Mouse (Mus musculus) forebrain, embryonic 13.5 days (tissue): Measurements from ENCODE around the gene Thada. TPM values are rescaled to one million over a fixed set of nuclear protein-coding genes. Genes with fewer than 3 reads are reported as not detected.

Experiments used
- ATAC-seq: fragments of 200-750 bp; cut with Nextera tagmentation; 2 replicates; pipeline ENCODE4 v1.8.0; 2017
- H3K27ac ChIP-seq: fragments of 300-500 bp; sonication (generic); 2 replicates; pipeline ENCODE4 v1.5.1; 2015; ENCODE audit warnings: inconsistent platforms, mild to moderate bottlenecking, moderate library complexity
- H3K27me3 ChIP-seq: fragments of 300-500 bp; sonication (generic); 2 replicates; pipeline ENCODE4 v1.6.1; 2015; ENCODE audit warnings: mild to moderate bottlenecking, inconsistent platforms
- H3K36me3 ChIP-seq: fragments of 300-500 bp; sonication (generic); 2 replicates; pipeline ENCODE4 v1.6.1; 2015; ENCODE audit warnings: mild to moderate bottlenecking, inconsistent platforms; ENCODE audit not compliant: poor library complexity, severe bottlenecking
- H3K4me1 ChIP-seq: fragments of 300-500 bp; sonication (generic); 2 replicates; pipeline ENCODE4 v1.6.1; 2015; ENCODE audit warnings: inconsistent platforms
- H3K4me2 ChIP-seq: fragments of 300-500 bp; sonication (generic); 2 replicates; pipeline ENCODE4 v1.6.1; 2015; ENCODE audit warnings: inconsistent platforms, mild to moderate bottlenecking, moderate library complexity
- H3K4me3 ChIP-seq: fragments of 300-500 bp; sonication (generic); 2 replicates; pipeline ENCODE4 v1.5.1; 2015; ENCODE audit warnings: mild to moderate bottlenecking, inconsistent platforms
- H3K9ac ChIP-seq: fragments of 300-500 bp; sonication (generic); 2 replicates; pipeline ENCODE4 v1.6.1; 2015; ENCODE audit warnings: mild to moderate bottlenecking, inconsistent platforms
- H3K9me3 ChIP-seq: fragments of 300-500 bp; sonication (generic); replicated peaks from 2 replicates; pipeline ENCODE4 v1.6.1; 2016; ENCODE audit warnings: inconsistent platforms
- WGBS: fragments of 180-500 bp; shearing (Covaris S2); methylation state at CpG from one replicate; pipeline ENCODE4 v1.1.7; 2015; 5-methylcytosine and 5-hydroxymethylcytosine counted together
- polyA plus RNA-seq: library from polyadenylated mRNA; unstranded; fragments of >200 nt; fragmentation: Nextera tagmentation; extraction: Ambion mirVana; gene quantifications from 2 replicates; pipeline ENCODE4 v1.2.1, GENCODE M21; 2015

Gene Thada
- polyA plus RNA-seq, 1 experiment from 2014 or later: 6.9 TPM

DNA sequence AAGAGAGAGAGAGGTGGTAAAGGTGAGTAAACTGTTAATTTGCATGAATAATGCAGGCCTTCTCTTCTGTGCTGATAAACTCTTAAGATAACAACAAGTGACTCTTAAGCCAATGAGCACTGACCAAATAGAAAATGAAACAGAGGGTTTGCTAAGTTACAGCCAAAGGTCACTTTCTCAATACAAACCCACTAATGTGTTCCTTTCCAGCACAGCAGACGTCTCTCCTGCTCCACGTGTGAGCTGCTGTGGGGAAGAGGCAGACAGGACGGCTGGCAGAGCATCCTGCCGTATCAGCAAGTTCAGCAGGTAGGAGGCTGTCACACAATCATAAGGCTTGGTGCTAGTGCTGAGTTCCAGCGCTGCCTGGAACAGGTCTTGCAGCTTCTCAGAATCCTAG, 34.0 kb downstream of the Thada start:
- Histone ChIP-seq H3K9ac (no peak overlapping the region), H3K4me3 (no peak overlapping the region), H3K4me2 (no peak overlapping the region), H3K27me3 (no peaks in the 10 kb centered on the region), H3K36me3 (peaks cover 71% of the 10 kb centered on the region), H3K9me3 (no peaks in the 10 kb centered on the region), H3K27ac (no peak overlapping the region), H3K4me1 (no peaks in the 10 kb centered on the region)
- ATAC-seq: no peak
- WGBS: 90% methylated on average over 5 of the region's 5 CpGs

GRCm38 (mm10) chr17:84424258-84424657, 41.7 kb downstream of the Thada start:
- Histone ChIP-seq H3K27me3 (no peaks in the 10 kb centered on the region), H3K4me3 (no peak overlapping the region), H3K4me2 (no peak overlapping the region), H3K27ac (no peak overlapping the region), H3K36me3 (peaks cover 56% of the 10 kb centered on the region), H3K9ac (no peak overlapping the region), H3K4me1 (no peaks in the 10 kb centered on the region), H3K9me3 (no peaks in the 10 kb centered on the region)
- ATAC-seq: no peak
- WGBS: 94% methylated on average over 1 of the region's 1 CpGs

DNA sequence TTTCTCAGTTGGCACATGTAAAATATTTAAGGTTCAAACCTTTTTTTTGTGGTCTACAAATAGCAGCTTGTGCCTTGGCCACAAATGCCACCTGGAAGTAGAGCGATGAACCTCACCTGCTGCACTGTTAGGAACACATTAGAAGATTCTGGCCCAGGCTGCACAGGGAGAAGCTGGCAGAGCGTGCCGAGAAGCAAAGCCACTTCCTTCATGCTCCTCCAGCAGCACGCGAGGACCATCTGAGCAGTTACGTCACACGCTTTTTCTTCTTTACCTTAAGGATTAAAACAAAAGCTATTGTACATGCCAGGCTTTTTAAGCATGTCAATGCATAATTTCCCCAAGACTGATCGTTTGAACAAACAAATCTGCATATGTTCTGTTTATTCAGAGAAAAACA, 43.1 kb downstream of the Thada start:
- 87% methylated on average over 8 of the region's 8 CpGs for WGBS
- H3K36me3 ChIP-seq: peaks cover 46% of the 10 kb centered on the region

DNA sequence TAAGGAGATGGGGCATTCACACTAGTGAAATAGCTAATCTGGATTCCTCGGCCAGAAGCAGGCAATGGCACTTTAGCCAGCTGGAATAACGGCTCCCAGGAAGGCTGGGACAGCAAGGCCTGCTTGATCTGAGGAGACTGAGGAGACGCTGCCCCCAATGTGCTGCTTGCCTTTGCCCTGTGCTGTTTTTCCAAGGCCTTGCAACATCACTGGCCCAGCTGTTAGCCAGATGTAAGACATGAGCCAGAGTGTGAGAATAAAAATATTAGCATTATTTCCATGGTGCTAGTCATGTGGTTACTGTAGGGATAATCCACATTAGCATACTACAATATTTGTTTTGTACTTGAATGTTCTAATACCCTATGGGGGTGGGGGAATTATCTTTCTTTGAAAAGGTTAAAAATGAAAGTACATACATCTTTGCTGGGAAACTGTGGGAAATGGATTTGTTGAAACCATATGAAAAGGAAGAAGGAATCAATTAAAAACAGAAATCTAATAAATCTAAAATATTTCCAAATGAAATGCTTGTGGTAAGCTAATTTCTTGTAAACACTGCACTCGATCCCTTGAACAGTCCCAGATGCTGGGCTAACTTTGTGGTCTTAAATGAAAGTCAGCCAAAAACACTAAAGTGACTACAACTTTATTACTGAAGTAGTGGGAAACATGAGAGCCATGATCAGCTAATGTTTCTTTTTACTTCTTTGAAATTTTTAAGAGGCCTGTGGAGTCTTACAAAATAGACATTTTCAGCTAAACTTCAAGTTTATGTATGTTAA, 43.8 kb downstream of the Thada start:
- Histone ChIP-seq H3K4me2 (no peak overlapping the region), H3K36me3 (peaks cover 44% of the 10 kb centered on the region), H3K27ac (no peak overlapping the region), H3K27me3 (no peaks in the 10 kb centered on the region), H3K4me3 (no peak overlapping the region), H3K9ac (no peak overlapping the region), H3K9me3 (no peaks in the 10 kb centered on the region), H3K4me1 (no peaks in the 10 kb centered on the region)
- WGBS: 91% methylated on average over 4 of the region's 4 CpGs
- ATAC-seq: no peak

More for the DNA sequence above, 43.1 kb downstream of the Thada start:
- Histone ChIP-seq H3K4me2 (no peak overlapping the region), H3K4me3 (no peak overlapping the region), H3K9me3 (no peaks in the 10 kb centered on the region), H3K4me1 (no peaks in the 10 kb centered on the region), H3K9ac (no peak overlapping the region), H3K27me3 (no peaks in the 10 kb centered on the region), H3K27ac (no peak overlapping the region)
- no peak for ATAC-seq

GRCm38 (mm10) chr17:84421042-84421441, 45.0 kb downstream of the Thada start:
- ATAC-seq: no peak
- H3K4me2 ChIP-seq: no peak overlapping the region
- no peak overlapping the region for H3K27ac ChIP-seq
- no peak overlapping the region for H3K9ac ChIP-seq
- H3K4me3 ChIP-seq: no peak overlapping the region
- peaks cover 36% of the 10 kb centered on the region for H3K36me3 ChIP-seq
- H3K4me1 ChIP-seq: no peaks in the 10 kb centered on the region
- WGBS: 95% methylated on average over 4 of the region's 4 CpGs
- H3K27me3 ChIP-seq: no peaks in the 10 kb centered on the region
- no peaks in the 10 kb centered on the region for H3K9me3 ChIP-seq

DNA sequence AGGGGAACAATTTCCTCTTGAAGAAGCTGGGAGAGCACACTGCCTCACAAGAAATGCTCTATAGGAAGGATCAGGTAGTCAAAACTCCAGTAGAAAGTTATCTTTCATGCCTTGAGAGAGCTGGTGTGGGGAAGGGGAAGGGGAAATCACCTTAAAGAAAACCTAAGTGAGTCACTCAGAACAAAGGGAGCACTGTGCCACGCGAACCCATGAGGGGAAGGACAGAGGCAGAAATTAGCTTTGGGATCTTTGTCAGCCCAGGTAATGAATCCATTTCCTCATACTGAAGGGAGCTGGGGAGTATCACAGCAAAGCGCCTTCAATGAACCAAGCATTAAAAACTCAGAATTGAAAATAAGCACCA, 45.7 kb downstream of the Thada start:
- no peak for ATAC-seq
- WGBS: 89% methylated on average over 3 of the region's 3 CpGs

DNA sequence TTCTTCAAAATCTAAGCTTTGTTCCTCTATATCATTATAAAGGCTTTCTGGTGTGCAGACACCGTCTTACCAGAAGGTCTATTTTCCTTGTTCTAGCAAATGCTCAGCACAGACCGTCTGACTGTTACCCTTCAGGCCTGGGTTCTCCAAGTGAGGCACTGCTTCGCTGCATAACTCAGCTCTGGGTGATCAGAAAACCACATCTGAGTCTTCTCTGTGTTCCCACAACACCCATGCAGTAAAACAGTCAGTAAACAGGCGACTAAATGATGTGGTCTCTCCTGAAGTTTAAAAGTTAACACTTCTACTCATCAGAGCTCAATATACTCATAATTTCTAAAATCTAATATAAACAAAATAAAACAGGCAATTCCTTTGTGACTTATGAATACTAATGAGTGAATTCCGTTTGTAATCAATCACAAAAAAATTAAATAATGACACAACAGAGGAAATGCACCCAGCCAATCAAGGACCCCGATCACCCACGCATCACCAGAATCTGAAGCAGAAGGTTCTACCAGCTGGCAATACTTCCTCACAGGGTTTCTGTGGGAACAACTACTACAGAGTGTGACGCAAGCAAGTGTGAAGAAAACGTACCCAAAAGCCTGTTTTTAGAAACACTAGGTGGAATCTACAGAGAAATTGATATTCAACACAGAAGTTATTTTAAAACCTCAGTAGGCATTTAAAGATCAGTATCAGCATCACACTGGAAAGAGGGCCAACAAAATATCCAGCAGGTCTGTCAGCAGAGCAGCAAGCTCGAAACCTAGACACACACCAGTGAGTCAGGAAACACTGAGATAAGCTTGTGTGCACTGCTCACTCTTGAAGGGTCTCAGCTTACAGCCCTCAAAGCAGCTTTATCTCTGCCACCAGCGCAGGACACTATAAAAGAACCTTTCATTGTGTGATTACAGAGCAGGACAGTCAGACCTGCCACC, 46.4 kb downstream of the Thada start:
- H3K4me2 ChIP-seq: no peak overlapping the region
- H3K36me3 ChIP-seq: peaks cover 24% of the 10 kb centered on the region
- ATAC-seq: no peak
- no peak overlapping the region for H3K9ac ChIP-seq
- H3K27me3 ChIP-seq: no peaks in the 10 kb centered on the region
- H3K4me1 ChIP-seq: no peaks in the 10 kb centered on the region
- H3K27ac ChIP-seq: no peak overlapping the region
- no peaks in the 10 kb centered on the region for H3K9me3 ChIP-seq
- WGBS: 80% methylated on average over 11 of the region's 11 CpGs
- no peak overlapping the region for H3K4me3 ChIP-seq

More for the DNA sequence above, 45.7 kb downstream of the Thada start:
- no peak overlapping the region for H3K4me3 ChIP-seq
- H3K27me3 ChIP-seq: no peaks in the 10 kb centered on the region
- H3K4me1 ChIP-seq: no peaks in the 10 kb centered on the region
- H3K9me3 ChIP-seq: no peaks in the 10 kb centered on the region
- H3K9ac ChIP-seq: no peak overlapping the region
- H3K4me2 ChIP-seq: no peak overlapping the region
- H3K36me3 ChIP-seq: peaks cover 31% of the 10 kb centered on the region
- H3K27ac ChIP-seq: no peak overlapping the region

- Histone ChIP-seq H3K9me3 (no peaks in the 10 kb centered on the region), H3K4me1 (no peaks in the 10 kb centered on the region), H3K27me3 (no peaks in the 10 kb centered on the region), H3K36me3 (peaks cover 17% of the 10 kb centered on the region), H3K4me2 (no peak overlapping the region), H3K9ac (no peak overlapping the region), H3K4me3 (no peak overlapping the region), H3K27ac (no peak overlapping the region)
- no peak for ATAC-seq
- 88% methylated on average over 3 of the region's 3 CpGs for WGBS
Measured at GRCm38 (mm10) chr17:84415936-84416335, 50.1 kb downstream of the Thada start.

- WGBS: 73% methylated on average over 1 of the region's 1 CpGs
- no peaks in the 10 kb centered on the region for H3K4me1 ChIP-seq
- no peaks in the 10 kb centered on the region for H3K27me3 ChIP-seq
- ATAC-seq: no peak
- no peak overlapping the region for H3K27ac ChIP-seq
- H3K36me3 ChIP-seq: 0 out of 2 replicates have a peak, but pooled peaks cover 9% of the 10 kb centered on the region
- H3K4me2 ChIP-seq: no peak overlapping the region
- no peaks in the 10 kb centered on the region for H3K9me3 ChIP-seq
- no peak overlapping the region for H3K4me3 ChIP-seq
- H3K9ac ChIP-seq: no peak overlapping the region
Measured at GRCm38 (mm10) chr17:84408731-84409130, 57.3 kb downstream of the Thada start.

DNA sequence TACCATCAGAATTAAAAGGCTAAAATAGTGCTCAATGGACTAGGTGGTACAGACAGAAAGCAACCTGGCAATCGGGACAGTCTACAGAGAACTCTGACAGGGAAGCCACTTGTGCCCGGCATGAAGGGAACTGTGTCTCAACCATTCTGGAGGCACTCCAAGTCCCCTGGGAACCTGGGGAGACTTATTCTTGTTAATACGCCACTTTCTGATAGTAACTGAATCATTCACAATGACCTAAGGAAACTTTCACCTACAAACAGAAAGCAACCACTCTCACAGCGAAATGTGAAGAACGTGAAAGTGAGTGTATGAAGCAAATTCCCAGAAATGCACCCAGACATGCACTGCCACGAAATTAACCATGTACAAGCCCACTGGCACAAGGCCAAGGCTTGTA, 60.4 kb downstream of the Thada start:
- no peak overlapping the region for H3K4me2 ChIP-seq
- 80% methylated on average over 6 of the region's 6 CpGs for WGBS
- no peaks in the 10 kb centered on the region for H3K27me3 ChIP-seq
- H3K36me3 ChIP-seq: no peaks in the 10 kb centered on the region
- no peaks in the 10 kb centered on the region for H3K4me1 ChIP-seq
- no peak for ATAC-seq
- H3K4me3 ChIP-seq: no peak overlapping the region
- no peak overlapping the region for H3K27ac ChIP-seq
- no peaks in the 10 kb centered on the region for H3K9me3 ChIP-seq
- no peak overlapping the region for H3K9ac ChIP-seq

GRCm38 (mm10) chr17:84401796-84402195, 64.2 kb downstream of the Thada start:
- H3K36me3 ChIP-seq: peaks cover 5% of the 10 kb centered on the region
- H3K9ac ChIP-seq: no peak overlapping the region
- H3K27me3 ChIP-seq: no peaks in the 10 kb centered on the region
- no peak overlapping the region for H3K4me2 ChIP-seq
- no peak for ATAC-seq
- H3K9me3 ChIP-seq: no peaks in the 10 kb centered on the region
- WGBS: 97% methylated on average over 5 of the region's 5 CpGs
- H3K4me3 ChIP-seq: no peak overlapping the region
- H3K27ac ChIP-seq: no peak overlapping the region
- no peaks in the 10 kb centered on the region for H3K4me1 ChIP-seq

DNA sequence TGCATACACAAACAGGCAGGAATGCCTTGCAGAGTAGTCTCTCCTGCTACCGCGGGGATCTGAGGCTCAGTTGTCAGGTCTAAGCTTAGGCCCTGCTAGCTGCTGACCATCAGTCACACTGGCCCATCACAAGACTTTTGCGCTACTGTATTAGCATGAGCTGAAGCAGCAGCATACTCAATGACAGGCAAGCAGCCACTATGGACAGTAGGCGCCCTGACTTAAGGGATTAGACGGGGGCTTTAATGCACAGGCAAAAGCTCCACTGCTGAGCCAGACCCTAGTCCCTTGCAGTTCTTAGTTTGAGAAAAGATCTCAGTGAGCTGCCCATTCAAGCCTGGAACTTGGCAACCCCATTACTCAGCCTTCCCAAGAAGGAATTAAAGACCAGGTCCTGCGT, 66.6 kb downstream of the Thada start:
- Histone ChIP-seq H3K4me2 (no peak overlapping the region), H3K9ac (no peak overlapping the region), H3K4me1 (no peaks in the 10 kb centered on the region), H3K36me3 (peaks cover 22% of the 10 kb centered on the region), H3K27ac (no peak overlapping the region), H3K27me3 (no peaks in the 10 kb centered on the region), H3K4me3 (no peak overlapping the region), H3K9me3 (no peaks in the 10 kb centered on the region)
- 80% methylated on average over 6 of the region's 6 CpGs for WGBS
- no peak for ATAC-seq
